Mouse (Mus musculus) limb, embryonic 11.5 days (tissue): ENCODE results near the gene Alyref. TPM values are rescaled to one million over a fixed set of nuclear protein-coding genes. Genes with fewer than 3 reads are reported as not detected.
"Not testable (repeated sequence)": the region's sequence is repeated elsewhere in the genome, so short reads cannot be mapped to it uniquely, and the experiment has no call there.

ENCODE experiments used
- ATAC-seq: fragments of 200-750 bp; cut with Nextera tagmentation; 2 replicates; pipeline ENCODE4 v1.8.0; 2017; ENCODE audit warnings: low read depth; ENCODE audit not compliant: insufficient number of reproducible peaks, low FRiP score, low TSS enrichment
- DNase-seq: peaks from one replicate; pipeline ENCODE4 v3.0.0-alpha.2; 2015; ENCODE audit warnings: low spot score
- H3K27ac ChIP-seq: fragments of 300-500 bp; sonication (generic); replicated peaks from 2 replicates; pipeline ENCODE4 v1.5.1; 2014; ENCODE audit warnings: low read depth, mild to moderate bottlenecking, low read length
- H3K27me3 ChIP-seq: fragments of 300-500 bp; sonication (generic); 2 replicates; pipeline ENCODE4 v1.6.1; 2014; ENCODE audit warnings: mild to moderate bottlenecking, low read length, mixed read lengths; ENCODE audit not compliant: control insufficient read depth, insufficient read depth
- H3K36me3 ChIP-seq: fragments of 300-500 bp; sonication (generic); 2 replicates; pipeline ENCODE4 v1.6.1; 2014; ENCODE audit warnings: mild to moderate bottlenecking, low read length, moderate library complexity, mixed read lengths; ENCODE audit not compliant: control insufficient read depth, insufficient read depth
- H3K4me1 ChIP-seq: fragments of 300-500 bp; sonication (generic); 2 replicates; pipeline ENCODE4 v1.6.1; 2014; ENCODE audit warnings: low read length, mixed read lengths; ENCODE audit not compliant: control insufficient read depth, insufficient read depth
- H3K4me2 ChIP-seq: fragments of 300-500 bp; sonication (generic); 2 replicates; pipeline ENCODE4 v1.6.1; 2014; ENCODE audit warnings: low read depth, mild to moderate bottlenecking, moderate library complexity; ENCODE audit not compliant: severe bottlenecking
- H3K4me3 ChIP-seq: fragments of 300-500 bp; sonication (generic); 2 replicates; pipeline ENCODE4 v1.5.1; 2014; ENCODE audit warnings: low read depth, low read length
- H3K9ac ChIP-seq: fragments of 300-500 bp; sonication (generic); 2 replicates; pipeline ENCODE4 v1.6.1; 2014; ENCODE audit warnings: mild to moderate bottlenecking, low read length
- H3K9me3 ChIP-seq: fragments of 300-500 bp; sonication (generic); 2 replicates; pipeline ENCODE4 v1.6.1; 2016; ENCODE audit warnings: low read length; ENCODE audit not compliant: control insufficient read depth
- WGBS: fragments of 180-500 bp; shearing (Covaris S2); extraction: QIAGEN DNeasy Blood & Tissue Kit; methylation state at CpG from one replicate; pipeline ENCODE4 v1.1.7; 2014; 5-methylcytosine and 5-hydroxymethylcytosine counted together
- polyA plus RNA-seq: library from polyadenylated mRNA; unstranded; fragments of >200 nt; fragmentation: Nextera tagmentation; extraction: Ambion mirVana; gene quantifications from 2 replicates; pipeline ENCODE4 v1.2.1, GENCODE M21; 2014

Gene Alyref
- polyA plus RNA-seq, 1 experiment from 2014 or later: 850 TPM

GRCm38 (mm10) chr11:120598990-120599549 is 905 bp upstream of the Alyref start:
- peaks cover 14% of the 10 kb centered on the region for H3K4me1 ChIP-seq
- no peak overlapping the region for H3K27ac ChIP-seq
- H3K4me3 ChIP-seq: peak overlapping the region; percentile 96
- 48% methylated on average over 17 of the region's 17 CpGs for WGBS
- H3K9ac ChIP-seq: peak overlapping the region; percentile 100
- no peaks in the 10 kb centered on the region for H3K9me3 ChIP-seq
- DNase-seq: no peak
- no peaks in the 10 kb centered on the region for H3K27me3 ChIP-seq
- peak overlapping the region; percentile 95 for H3K4me2 ChIP-seq
- ATAC-seq: no peak
- peaks cover 22% of the 10 kb centered on the region for H3K36me3 ChIP-seq

GRCm38 (mm10) chr11:120597240-120598235 is 627 bp downstream of the Alyref start:
- Histone ChIP-seq H3K27me3 (no peaks in the 10 kb centered on the region), H3K27ac (peak overlapping the region; percentile 85), H3K9me3 (no peaks in the 10 kb centered on the region), H3K36me3 (peaks cover 29% of the 10 kb centered on the region), H3K9ac (peak overlapping the region; percentile 100), H3K4me2 (peak overlapping the region; percentile 95), H3K4me3 (peak overlapping the region; percentile 96), H3K4me1 (peaks cover 14% of the 10 kb centered on the region)
- DNase-seq (no peak), ATAC-seq (peak; percentile 29)
- 5% methylated on average over 86 of the region's 99 CpGs for WGBS

DNA sequence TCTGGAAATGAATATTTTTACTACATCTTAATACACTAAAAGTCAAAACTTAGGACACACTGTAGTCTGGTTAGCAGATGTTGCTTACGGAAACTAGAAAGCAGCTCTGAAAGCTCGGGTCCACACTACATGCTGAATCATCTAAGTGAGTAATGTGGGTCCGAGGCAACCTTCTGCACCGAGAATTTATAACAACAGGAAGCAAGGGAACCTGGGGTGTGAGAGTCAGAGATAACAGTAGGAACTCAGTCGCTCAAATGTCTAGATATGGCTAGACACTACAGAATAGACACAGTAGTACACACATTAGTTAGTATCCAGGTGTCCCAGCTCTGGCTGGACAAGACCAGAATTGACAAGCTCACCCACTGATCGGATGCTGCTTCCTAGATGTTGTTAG is 9.6 kb downstream of the Alyref start:
- DNase-seq: no peak

GRCm38 (mm10) chr11:120583937-120584336 is 14.2 kb downstream of the Alyref start:
- 97% methylated on average over 1 of the region's 1 CpGs for WGBS
- H3K4me3 ChIP-seq: no peak overlapping the region; the same call in 1 of the 2 replicates
- peaks cover 12% of the 10 kb centered on the region for H3K4me1 ChIP-seq
- H3K9me3 ChIP-seq: peaks cover 2% of the 10 kb centered on the region; the same call in 1 of the 2 replicates
- H3K27ac ChIP-seq: no peak overlapping the region
- DNase-seq (no peak), ATAC-seq (no peak)
- H3K36me3 ChIP-seq: peaks cover 20% of the 10 kb centered on the region
- no peak overlapping the region for H3K9ac ChIP-seq
- H3K4me2 ChIP-seq: no peak overlapping the region
- no peaks in the 10 kb centered on the region for H3K27me3 ChIP-seq

More for the DNA sequence above, 9.6 kb downstream of the Alyref start:
- 94% methylated on average over 6 of the region's 6 CpGs for WGBS
- H3K4me3 ChIP-seq: no peak overlapping the region
- no peak overlapping the region for H3K9ac ChIP-seq
- peaks cover 29% of the 10 kb centered on the region for H3K36me3 ChIP-seq
- H3K9me3 ChIP-seq: peaks cover 2% of the 10 kb centered on the region; the same call in 1 of the 2 replicates
- no peaks in the 10 kb centered on the region for H3K4me1 ChIP-seq
- ATAC-seq: no peak
- H3K27me3 ChIP-seq: no peaks in the 10 kb centered on the region
- H3K4me2 ChIP-seq: no peak overlapping the region
- no peak overlapping the region for H3K27ac ChIP-seq

DNA sequence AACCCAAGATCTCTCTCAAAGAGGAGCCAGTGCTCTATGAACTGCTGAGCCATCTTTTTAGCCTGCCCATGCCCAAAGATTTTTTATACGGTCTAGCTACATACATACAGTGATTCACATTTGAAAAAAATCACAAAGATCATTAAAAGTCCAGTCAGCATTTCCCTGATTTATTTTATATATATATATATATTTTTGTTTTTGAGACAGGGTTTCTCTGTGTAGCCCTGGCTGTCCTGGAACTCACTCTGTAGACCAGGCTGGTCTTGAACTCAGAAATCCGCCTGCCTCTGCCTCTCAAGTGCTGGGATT is 15.2 kb downstream of the Alyref start:
- not testable (repeated sequence) for ATAC-seq, H3K4me2 ChIP-seq

GRCm38 (mm10) chr11:120582268-120582981 is 15.7 kb downstream of the Alyref start:
- H3K4me2 ChIP-seq: peak overlapping the region; percentile 96
- peak overlapping the region; percentile 78 for H3K27ac ChIP-seq
- ATAC-seq (no peak), DNase-seq (no peak)
- H3K27me3 ChIP-seq: no peaks in the 10 kb centered on the region
- H3K4me1 ChIP-seq: peaks cover 12% of the 10 kb centered on the region
- H3K36me3 ChIP-seq: peaks cover 31% of the 10 kb centered on the region
- peak overlapping the region; percentile 96 for H3K9ac ChIP-seq
- peaks cover 2% of the 10 kb centered on the region; the same call in 1 of the 2 replicates for H3K9me3 ChIP-seq
- H3K4me3 ChIP-seq: peak overlapping the region; percentile 85
- WGBS: 81% methylated on average over 8 of the region's 8 CpGs

More for the DNA sequence above, 15.2 kb downstream of the Alyref start:
- WGBS: 86% methylated on average over 2 of the region's 2 CpGs
- H3K9ac ChIP-seq, H3K4me3 ChIP-seq, H3K9me3 ChIP-seq, H3K27ac ChIP-seq, DNase-seq, H3K27me3 ChIP-seq: not testable (repeated sequence)
- Histone ChIP-seq H3K36me3 (peaks cover 27% of the 10 kb centered on the region), H3K4me1 (peaks cover 12% of the 10 kb centered on the region)

GRCm38 (mm10) chr11:120581490-120582267 is 16.5 kb downstream of the Alyref start, which contains the start of gene Arhgdia:
Gene Arhgdia (minus strand): TSS chr11:120581624.
- H3K9me3 ChIP-seq: peaks cover 2% of the 10 kb centered on the region; the same call in 1 of the 2 replicates
- DNase-seq (peak; percentile 90), ATAC-seq (no peak; the same call in 1 of the 2 replicates)
- peak within 1 kb of the TSS; percentile 85 for H3K4me3 ChIP-seq
- H3K4me2 ChIP-seq: peak within 1 kb of the TSS; percentile 96
- 5% methylated on average over 73 of the region's 75 CpGs for WGBS
- H3K4me1 ChIP-seq: peaks cover 12% of the 10 kb centered on the region
- peak within 1 kb of the TSS; percentile 78 for H3K27ac ChIP-seq
- H3K27me3 ChIP-seq: no peaks in the 10 kb centered on the region
- H3K36me3 ChIP-seq: peaks cover 32% of the 10 kb centered on the region
- H3K9ac ChIP-seq: peak within 1 kb of the TSS; percentile 96
